Mouse (Mus musculus) kidney, embryonic 15.5 days (tissue): ENCODE data around the gene Krt7. TPM values are rescaled to one million over a fixed set of nuclear protein-coding genes. Genes with fewer than 3 reads are reported as not detected.

Experiments
- ATAC-seq: fragments of 200-750 bp; cut with Nextera tagmentation; replicated peaks from 2 replicates; pipeline ENCODE4 v1.8.0; 2017; ENCODE audit warnings: moderate TSS enrichment; ENCODE audit not compliant: low FRiP score
- H3K27ac ChIP-seq: fragments of 300-500 bp; sonication (generic); 2 replicates; pipeline ENCODE4 v1.5.1; 2015; ENCODE audit warnings: mild to moderate bottlenecking, inconsistent platforms
- H3K27me3 ChIP-seq: fragments of 300-500 bp; sonication (generic); 2 replicates; pipeline ENCODE4 v1.6.1; 2015; ENCODE audit warnings: inconsistent platforms
- H3K36me3 ChIP-seq: fragments of 300-500 bp; sonication (generic); 2 replicates; pipeline ENCODE4 v1.6.1; 2015; ENCODE audit warnings: inconsistent platforms
- H3K4me1 ChIP-seq: fragments of 300-500 bp; sonication (generic); 2 replicates; pipeline ENCODE4 v1.6.1; 2015; ENCODE audit warnings: inconsistent platforms
- H3K4me2 ChIP-seq: fragments of 300-500 bp; sonication (generic); 2 replicates; pipeline ENCODE4 v1.6.1; 2015; ENCODE audit warnings: moderate library complexity, mild to moderate bottlenecking, inconsistent platforms
- H3K4me3 ChIP-seq: fragments of 300-500 bp; sonication (generic); replicated peaks from 2 replicates; pipeline ENCODE4 v1.5.1; 2015; ENCODE audit warnings: mild to moderate bottlenecking, inconsistent platforms
- H3K9ac ChIP-seq: fragments of 300-500 bp; sonication (generic); 2 replicates; pipeline ENCODE4 v1.6.1; 2015; ENCODE audit warnings: mild to moderate bottlenecking, inconsistent platforms
- H3K9me3 ChIP-seq: fragments of 300-500 bp; sonication (generic); replicated peaks from 2 replicates; pipeline ENCODE4 v1.6.1; 2016; ENCODE audit warnings: inconsistent platforms
- WGBS: fragments of 180-500 bp; shearing (Covaris S2); methylation state at CpG from one replicate; pipeline ENCODE4 v1.1.7; 2015; ENCODE audit warnings: mixed read lengths; 5-methylcytosine and 5-hydroxymethylcytosine counted together
- polyA plus RNA-seq: library from polyadenylated mRNA; unstranded; fragments of >200 nt; fragmentation: Nextera tagmentation; extraction: Ambion mirVana; gene quantifications from 2 replicates; pipeline ENCODE4 v1.2.1, GENCODE M21; 2015

Krt7 gene
- polyA plus RNA-seq = 69.4 and 73.4 TPM in 2 replicates

GRCm38 (mm10) chr15:101410775-101411174 is at the start of gene Krt7:
TSS of gene Krt7 (plus strand) at chr15:101411043.
- 0 out of 2 replicates have a peak within 1 kb of the TSS, but pooled peaks have one; percentile 7 for H3K9ac ChIP-seq
- peak within 1 kb of the TSS; percentile 52 for H3K4me2 ChIP-seq
- H3K27me3 ChIP-seq = peaks cover 31% of the 10 kb centered on the region
- H3K4me3 ChIP-seq = peak within 1 kb of the TSS; percentile 35
- peak; percentile 71 for ATAC-seq
- no peaks in the 10 kb centered on the region for H3K9me3 ChIP-seq
- WGBS = 38% methylated on average over 2 of the region's 2 CpGs
- H3K4me1 ChIP-seq = peaks cover 21% of the 10 kb centered on the region
- H3K36me3 ChIP-seq = no peaks in the 10 kb centered on the region
- peak within 1 kb of the TSS; percentile 86 for H3K27ac ChIP-seq

DNA sequence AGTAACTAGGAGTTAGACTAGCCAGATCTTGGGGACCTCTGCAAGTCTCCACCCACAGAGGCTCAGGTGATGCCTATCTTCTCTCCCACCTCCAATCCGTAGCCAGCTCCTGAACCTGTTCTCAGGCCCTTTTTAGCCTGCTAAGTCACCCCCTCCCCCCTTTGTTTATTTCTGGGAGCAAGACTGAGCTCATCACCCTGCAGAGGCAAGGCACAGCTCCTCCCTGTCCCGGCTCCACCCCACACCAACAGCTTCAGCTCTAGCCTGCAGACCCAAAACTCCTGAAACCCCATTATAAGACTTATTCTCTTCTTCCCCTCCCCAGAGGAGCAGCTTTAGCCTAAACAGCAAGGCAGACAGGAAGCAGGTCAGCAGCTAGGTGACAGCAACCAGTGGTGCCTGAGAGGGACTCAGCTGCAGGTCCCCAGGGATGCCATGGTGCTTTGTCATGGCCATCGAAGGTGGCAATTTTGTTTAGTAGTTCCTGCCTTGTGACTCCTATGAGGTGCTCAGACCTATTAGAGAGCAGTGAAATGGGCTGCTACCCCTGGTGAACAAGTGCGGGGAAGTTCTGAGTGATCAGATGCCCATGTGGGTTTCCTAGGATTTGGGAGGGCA is 48.3 kb upstream of the Krt7 start:
- no peak overlapping the region for H3K4me3 ChIP-seq
- WGBS = 60% methylated on average over 4 of the region's 4 CpGs
- H3K4me1 ChIP-seq = peaks cover 23% of the 10 kb centered on the region
- no peaks in the 10 kb centered on the region for H3K9me3 ChIP-seq
- no peak overlapping the region for H3K4me2 ChIP-seq
- 0 out of 2 replicates have a peak, but pooled peaks cover 4% of the 10 kb centered on the region for H3K27me3 ChIP-seq
- no peak for ATAC-seq
- H3K36me3 ChIP-seq = no peaks in the 10 kb centered on the region
- no peak overlapping the region for H3K27ac ChIP-seq
- H3K9ac ChIP-seq = no peak overlapping the region

- Histone ChIP-seq H3K4me1 (peaks cover 27% of the 10 kb centered on the region), H3K36me3 (no peaks in the 10 kb centered on the region), H3K4me3 (no peak overlapping the region), H3K9me3 (no peaks in the 10 kb centered on the region), H3K9ac (no peak overlapping the region), H3K4me2 (no peak overlapping the region), H3K27me3 (0 out of 2 replicates have a peak, but pooled peaks cover 6% of the 10 kb centered on the region), H3K27ac (peak overlapping the region; percentile 32; the same call in 1 of the 2 replicates)
- WGBS = 76% methylated on average over 6 of the region's 6 CpGs
- no peak for ATAC-seq
These were observed 46.9 kb upstream of the Krt7 start for GRCm38 (mm10) chr15:101363933-101364332.

DNA sequence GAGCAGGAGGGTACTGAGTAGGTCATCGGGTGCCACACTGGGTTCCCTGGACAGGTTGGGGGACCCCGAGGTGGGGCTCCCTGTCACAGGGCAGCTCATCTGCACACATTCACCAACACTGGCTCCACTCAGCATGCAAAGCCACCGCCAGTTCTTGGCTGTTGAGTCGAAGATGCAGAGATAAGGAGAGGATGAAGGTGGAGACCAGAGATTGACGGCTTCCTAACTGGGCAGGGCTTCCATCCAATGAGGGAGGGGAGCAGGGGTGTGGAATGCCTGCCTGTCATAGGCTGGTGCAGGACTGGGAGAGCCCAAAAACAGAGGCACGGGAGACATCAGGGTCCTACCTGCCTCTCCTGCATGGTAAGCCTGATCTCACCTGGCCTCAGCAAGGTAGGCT is 46.4 kb upstream of the Krt7 start:
- peaks cover 32% of the 10 kb centered on the region for H3K4me1 ChIP-seq
- WGBS = 68% methylated on average over 6 of the region's 6 CpGs

GRCm38 (mm10) chr15:101364891-101365671 is 45.8 kb upstream of the Krt7 start:
- ATAC-seq = no peak
- H3K27me3 ChIP-seq = 0 out of 2 replicates have a peak, but pooled peaks cover 8% of the 10 kb centered on the region
- 65% methylated on average over 7 of the region's 7 CpGs for WGBS
- no peak overlapping the region for H3K9ac ChIP-seq
- H3K9me3 ChIP-seq = no peaks in the 10 kb centered on the region
- no peak overlapping the region for H3K27ac ChIP-seq
- no peaks in the 10 kb centered on the region for H3K36me3 ChIP-seq
- no peak overlapping the region for H3K4me3 ChIP-seq
- peaks cover 38% of the 10 kb centered on the region for H3K4me1 ChIP-seq
- no peak overlapping the region for H3K4me2 ChIP-seq

More for the DNA sequence above, 46.4 kb upstream of the Krt7 start:
- Histone ChIP-seq H3K27ac (peak overlapping the region; percentile 32; the same call in 1 of the 2 replicates), H3K9me3 (no peaks in the 10 kb centered on the region), H3K36me3 (no peaks in the 10 kb centered on the region), H3K27me3 (0 out of 2 replicates have a peak, but pooled peaks cover 7% of the 10 kb centered on the region), H3K9ac (no peak overlapping the region), H3K4me2 (no peak overlapping the region), H3K4me3 (no peak overlapping the region)
- ATAC-seq = no peak

- Histone ChIP-seq H3K27ac (no peak overlapping the region), H3K4me3 (no peak overlapping the region), H3K36me3 (no peaks in the 10 kb centered on the region), H3K27me3 (0 out of 2 replicates have a peak, but pooled peaks cover 8% of the 10 kb centered on the region), H3K9ac (no peak overlapping the region), H3K4me2 (no peak overlapping the region), H3K9me3 (no peaks in the 10 kb centered on the region), H3K4me1 (peaks cover 45% of the 10 kb centered on the region)
- 65% methylated on average over 4 of the region's 4 CpGs for WGBS
- no peak for ATAC-seq
These were observed 45.1 kb upstream of the Krt7 start for GRCm38 (mm10) chr15:101365721-101366120.

DNA sequence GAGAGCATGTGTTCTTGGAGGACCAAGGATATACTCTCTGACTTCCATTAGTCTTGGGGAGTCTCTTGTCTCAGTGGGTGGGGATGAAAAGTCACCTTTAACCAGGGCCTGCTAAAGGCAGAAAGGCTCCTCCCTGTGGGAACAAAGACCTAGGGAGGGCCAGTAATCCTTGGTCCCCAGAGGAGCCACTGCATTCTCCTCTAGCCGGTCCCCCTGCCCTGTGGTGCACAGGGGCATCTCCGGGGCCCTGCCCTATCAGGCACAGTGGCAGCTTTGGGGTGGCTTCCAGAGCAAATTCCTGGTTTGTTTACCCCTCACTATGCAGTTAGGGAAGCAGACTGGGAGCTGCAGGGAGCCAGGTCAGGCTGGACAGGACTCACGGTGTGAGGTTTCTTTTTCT is 44.4 kb upstream of the Krt7 start:
- Histone ChIP-seq H3K4me2 (no peak overlapping the region), H3K4me1 (peaks cover 52% of the 10 kb centered on the region), H3K9me3 (no peaks in the 10 kb centered on the region), H3K27ac (no peak overlapping the region), H3K9ac (no peak overlapping the region), H3K36me3 (no peaks in the 10 kb centered on the region), H3K4me3 (no peak overlapping the region), H3K27me3 (0 out of 2 replicates have a peak, but pooled peaks cover 8% of the 10 kb centered on the region)
- no peak for ATAC-seq
- WGBS = 55% methylated on average over 3 of the region's 3 CpGs

DNA sequence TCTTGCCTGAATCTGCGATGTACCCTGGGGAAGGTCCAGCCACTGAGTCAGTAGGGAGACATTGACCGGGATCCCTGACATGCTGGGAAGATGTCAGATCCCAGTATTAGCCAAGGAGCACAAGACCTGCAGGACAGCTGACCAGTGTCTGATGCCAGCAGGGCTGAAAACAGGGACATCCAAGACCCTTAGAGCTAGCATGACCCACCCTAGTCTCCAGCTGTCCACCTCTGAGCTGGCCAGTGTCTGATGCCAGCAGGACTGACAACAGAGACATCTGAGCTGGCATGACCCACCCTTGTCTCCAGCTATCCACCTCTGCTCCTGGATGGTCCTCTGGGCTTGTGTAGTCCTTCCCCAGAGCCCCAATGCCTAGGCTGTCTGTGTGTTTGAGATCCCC is 43.9 kb upstream of the Krt7 start:
- Histone ChIP-seq H3K9me3 (no peaks in the 10 kb centered on the region), H3K27ac (no peak overlapping the region), H3K4me2 (no peak overlapping the region), H3K4me1 (peaks cover 57% of the 10 kb centered on the region), H3K4me3 (no peak overlapping the region), H3K36me3 (no peaks in the 10 kb centered on the region), H3K27me3 (0 out of 2 replicates have a peak, but pooled peaks cover 8% of the 10 kb centered on the region), H3K9ac (no peak overlapping the region)
- 51% methylated on average over 2 of the region's 2 CpGs for WGBS
- ATAC-seq = no peak

DNA sequence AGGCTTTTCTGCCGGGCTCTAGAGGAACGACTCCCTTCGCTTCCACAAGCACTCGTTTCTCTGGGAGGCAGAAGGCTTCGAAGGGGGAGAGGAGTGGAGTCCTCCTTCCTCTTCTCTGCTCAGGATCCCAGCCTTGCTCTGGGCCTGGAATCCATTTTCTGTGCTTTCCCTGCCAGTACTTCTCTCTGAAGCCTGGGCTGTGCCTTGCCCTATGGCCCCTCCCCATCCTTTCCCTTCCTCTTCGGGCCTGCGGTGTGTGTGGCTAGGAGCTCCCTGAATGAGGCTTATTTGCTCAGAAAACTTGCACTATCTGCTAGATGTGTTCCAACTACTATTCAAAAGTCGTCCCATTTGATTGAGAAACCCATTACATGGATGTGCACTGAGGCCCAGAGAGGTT is 43.3 kb upstream of the Krt7 start:
- 83% methylated on average over 8 of the region's 8 CpGs for WGBS

GRCm38 (mm10) chr15:101368015-101368414 is 42.8 kb upstream of the Krt7 start:
- Histone ChIP-seq H3K27ac (no peak overlapping the region), H3K4me2 (no peak overlapping the region), H3K4me1 (peaks cover 66% of the 10 kb centered on the region), H3K9ac (no peak overlapping the region), H3K27me3 (0 out of 2 replicates have a peak, but pooled peaks cover 8% of the 10 kb centered on the region), H3K4me3 (no peak overlapping the region), H3K36me3 (no peaks in the 10 kb centered on the region), H3K9me3 (no peaks in the 10 kb centered on the region)
- ATAC-seq = no peak
- WGBS = 75% methylated on average over 6 of the region's 6 CpGs

More for the DNA sequence above, 43.3 kb upstream of the Krt7 start:
- ATAC-seq = no peak
- 0 out of 2 replicates have a peak, but pooled peaks cover 8% of the 10 kb centered on the region for H3K27me3 ChIP-seq
- H3K27ac ChIP-seq = no peak overlapping the region
- peaks cover 63% of the 10 kb centered on the region for H3K4me1 ChIP-seq
- no peak overlapping the region for H3K4me3 ChIP-seq
- no peak overlapping the region for H3K9ac ChIP-seq
- no peak overlapping the region for H3K4me2 ChIP-seq
- H3K36me3 ChIP-seq = no peaks in the 10 kb centered on the region
- H3K9me3 ChIP-seq = no peaks in the 10 kb centered on the region

GRCm38 (mm10) chr15:101368502-101369381 is 42.1 kb upstream of the Krt7 start:
- no peak for ATAC-seq
- Histone ChIP-seq H3K27me3 (0 out of 2 replicates have a peak, but pooled peaks cover 8% of the 10 kb centered on the region), H3K27ac (peak overlapping the region; percentile 39; the same call in 1 of the 2 replicates), H3K9ac (no peak overlapping the region), H3K36me3 (no peaks in the 10 kb centered on the region), H3K4me3 (no peak overlapping the region), H3K9me3 (no peaks in the 10 kb centered on the region), H3K4me2 (no peak overlapping the region), H3K4me1 (peaks cover 70% of the 10 kb centered on the region)
- WGBS = 71% methylated on average over 11 of the region's 11 CpGs
